Mouse (Mus musculus) cerebellum, adult 8-10 months (tissue): Measurements from ENCODE around the gene Chd1l.

ENCODE experiments used
- DNase-seq: peaks from one replicate; pipeline ENCODE4 v3.0.0; 2022

The Chd1l gene

GRCm38 (mm10) chr3:97617091-97617825 is 7.3 kb upstream of the Chd1l start:
- no peak for DNase-seq

DNA sequence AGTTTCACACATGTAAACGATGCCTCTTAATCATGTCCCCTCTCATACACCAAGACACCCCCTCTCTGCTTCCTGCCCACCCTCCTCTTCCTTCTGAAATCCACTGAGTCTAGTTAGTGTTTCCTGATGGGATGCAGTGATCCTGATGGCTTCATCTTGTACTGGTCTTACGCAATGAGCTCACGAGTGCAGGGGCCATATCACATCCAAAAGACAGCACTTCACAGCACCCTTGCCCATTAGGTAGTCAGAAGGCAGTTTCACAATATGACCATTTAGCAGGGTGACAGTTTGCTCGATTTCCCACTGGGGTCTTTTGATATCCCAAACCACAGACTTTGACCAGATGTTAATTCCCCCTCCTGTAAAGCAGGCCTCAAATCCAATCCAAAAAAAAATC is 5.9 kb upstream of the Chd1l start:
- no peak for DNase-seq

DNA sequence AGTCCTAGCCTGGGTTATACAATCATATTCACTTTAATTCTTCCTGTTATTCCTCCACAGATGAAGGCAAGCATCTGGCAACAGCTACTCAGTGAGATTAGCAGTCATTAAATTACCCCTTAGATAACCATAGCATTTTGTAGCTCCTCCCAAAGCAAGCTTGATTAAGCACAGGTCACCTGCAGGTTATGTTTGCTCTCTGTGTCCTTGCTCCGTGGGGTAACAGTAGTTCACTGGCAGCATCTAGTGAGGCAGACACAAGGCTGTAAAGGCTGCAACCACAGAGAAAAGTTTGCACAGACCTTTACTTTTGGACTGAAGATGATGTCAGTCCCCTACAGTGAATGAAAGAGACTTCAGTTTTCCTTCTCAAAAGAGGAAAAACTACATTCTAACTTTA is 5.2 kb upstream of the Chd1l start:
- no peak for DNase-seq

- no peak for DNase-seq
These were observed 1.0 kb upstream of the Chd1l start for GRCm38 (mm10) chr3:97611021-97611420.

DNA sequence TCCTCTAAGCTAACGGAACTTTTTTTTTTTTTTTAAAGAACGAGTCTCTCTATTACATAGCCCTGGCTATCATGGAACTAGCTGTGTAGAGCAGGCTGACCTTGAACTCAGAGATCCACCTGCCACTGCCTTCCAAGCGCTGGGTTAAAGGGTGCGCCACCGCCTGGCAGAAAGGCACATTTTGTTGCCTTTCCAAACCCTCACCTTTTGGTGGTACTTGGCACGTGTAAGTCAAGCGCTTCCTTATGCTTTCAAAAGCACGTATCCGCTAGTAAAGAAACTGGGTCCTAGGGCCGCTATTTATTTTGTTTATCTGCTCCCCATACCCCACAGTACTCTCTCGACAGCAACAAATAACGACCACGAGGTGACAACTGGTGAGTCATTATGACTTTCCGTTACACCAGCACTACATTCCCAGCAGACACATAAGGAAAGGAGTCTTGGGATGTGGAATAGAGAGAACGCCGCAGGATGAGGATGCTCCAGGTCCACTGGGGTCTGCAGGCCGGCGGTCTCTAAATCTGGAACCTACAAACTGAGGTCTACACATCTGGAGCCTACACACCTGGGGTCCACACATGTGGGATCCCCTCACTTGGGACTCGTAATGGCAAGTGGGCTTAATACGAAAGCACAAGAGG is 680 bp downstream of the Chd1l start:
- peak; percentile 20 for DNase-seq

DNA sequence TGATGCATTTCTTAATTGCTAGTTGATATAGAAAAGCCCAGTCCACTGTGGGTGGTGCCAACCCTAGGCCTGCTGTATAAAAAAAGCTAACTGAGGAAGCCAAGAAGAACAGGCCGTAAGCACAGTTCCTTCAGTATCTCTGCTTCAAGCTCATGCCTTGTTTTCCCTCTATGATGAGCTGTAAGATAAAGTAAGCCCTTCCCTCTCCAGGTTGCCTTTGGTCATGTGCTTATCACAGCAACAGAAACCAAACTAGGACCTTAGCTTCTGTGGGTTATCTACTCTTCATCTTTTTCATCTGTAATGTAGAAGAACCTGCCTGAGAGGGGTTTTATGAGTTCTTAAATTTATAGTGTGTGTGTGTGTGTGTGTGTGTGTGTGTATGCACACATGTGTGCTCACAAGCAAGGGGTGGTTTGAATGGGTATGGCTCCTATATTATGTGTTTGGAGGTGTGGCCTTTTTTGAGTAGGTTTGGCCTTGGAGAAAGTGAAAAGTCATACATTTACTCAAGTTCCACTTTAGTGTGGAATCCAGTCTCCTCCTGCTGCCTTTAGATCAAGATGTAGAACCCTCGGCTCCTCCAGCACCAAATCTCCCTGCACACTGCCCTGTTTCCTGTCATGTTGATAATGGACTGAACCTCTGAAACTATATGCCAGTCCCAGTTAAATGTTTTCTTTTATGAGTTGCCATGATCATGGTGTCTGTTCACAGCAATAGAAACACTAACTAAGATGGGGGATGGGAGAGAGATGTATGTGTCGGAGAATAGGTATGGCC is 9.8 kb downstream of the Chd1l start:
- no peak for DNase-seq

GRCm38 (mm10) chr3:97596796-97597195 is 13.2 kb downstream of the Chd1l start:
- no peak for DNase-seq

DNA sequence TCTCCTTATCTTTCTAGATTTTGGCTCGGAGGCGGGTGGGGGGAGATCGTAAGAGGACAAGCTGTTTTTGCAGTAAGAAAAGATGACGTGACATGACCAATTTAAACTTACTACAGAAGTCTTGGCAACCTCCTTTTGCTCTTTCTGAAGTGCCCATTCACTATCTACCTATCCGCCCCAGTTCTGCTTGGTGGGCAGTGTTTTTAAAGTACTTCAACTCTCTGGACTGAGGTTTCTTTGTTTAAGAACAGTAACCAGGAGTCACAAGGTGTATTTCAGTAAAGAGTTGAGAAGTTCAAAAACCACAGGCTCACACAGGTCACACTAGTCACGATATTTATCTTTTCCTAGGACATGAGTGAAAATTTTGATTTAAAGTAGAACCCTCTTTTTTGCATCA is 14.9 kb downstream of the Chd1l start:
- no peak for DNase-seq

GRCm38 (mm10) chr3:97594140-97594539 is 15.9 kb downstream of the Chd1l start:
- no peak for DNase-seq

GRCm38 (mm10) chr3:97593089-97593488 is 16.9 kb downstream of the Chd1l start:
- DNase-seq = no peak

- no peak for DNase-seq
These were observed 19.3 kb downstream of the Chd1l start for GRCm38 (mm10) chr3:97590699-97591098.

DNA sequence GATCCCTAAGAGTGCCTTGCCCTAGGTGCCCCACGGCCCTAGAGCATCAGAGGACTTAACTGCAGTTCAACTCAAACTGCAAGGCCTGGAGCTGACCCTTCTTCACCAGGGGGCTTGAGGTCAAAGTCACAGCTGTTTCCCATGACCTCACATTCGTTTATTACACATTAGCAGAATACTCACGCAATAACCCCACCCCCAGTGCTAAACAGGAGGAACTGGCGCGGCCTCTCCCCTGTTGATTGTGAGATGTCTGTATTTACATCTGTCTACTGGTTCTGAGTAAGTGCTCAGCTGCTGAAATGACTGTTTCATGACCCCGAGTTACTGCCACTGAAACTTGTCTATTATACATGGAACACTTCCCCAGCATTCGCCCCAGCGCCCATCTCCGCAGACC is 22.3 kb downstream of the Chd1l start:
- no peak for DNase-seq

DNA sequence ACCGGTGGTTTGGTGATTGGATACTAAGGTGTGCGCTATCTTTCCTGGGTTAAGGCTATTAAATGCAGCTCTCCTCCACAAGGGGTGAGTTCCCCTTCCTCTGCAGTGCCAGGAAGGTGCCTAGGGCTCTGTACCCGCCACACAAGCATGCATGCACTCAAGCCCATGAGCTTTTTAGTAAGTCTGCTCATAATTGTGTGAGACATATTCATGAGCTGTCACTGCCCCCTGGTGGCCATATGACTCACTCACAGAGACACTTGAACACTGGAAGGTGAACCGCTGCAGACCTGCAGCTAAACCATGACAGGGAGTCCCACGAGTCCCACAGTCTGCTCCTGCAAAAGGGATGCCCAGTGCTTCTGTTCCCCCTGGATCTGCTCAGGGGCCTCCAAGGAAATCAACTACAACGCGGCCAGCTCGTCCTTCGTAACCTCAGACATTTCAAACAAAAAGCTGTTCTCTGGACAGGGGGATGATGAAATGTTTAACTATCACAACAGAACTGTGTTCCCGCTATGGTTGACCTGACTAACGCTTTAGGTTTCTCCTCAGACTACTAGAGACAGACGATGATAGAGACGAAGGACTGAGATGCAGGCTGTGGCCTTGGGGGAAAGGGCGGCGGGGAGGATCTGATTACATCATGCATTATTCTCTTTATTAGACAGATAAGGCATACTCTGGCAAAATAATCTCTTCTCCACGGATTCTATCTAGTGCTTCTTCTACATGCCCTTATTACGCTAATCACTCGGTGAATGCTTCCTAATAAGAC is 24.4 kb downstream of the Chd1l start:
- DNase-seq = peak; percentile 59

DNA sequence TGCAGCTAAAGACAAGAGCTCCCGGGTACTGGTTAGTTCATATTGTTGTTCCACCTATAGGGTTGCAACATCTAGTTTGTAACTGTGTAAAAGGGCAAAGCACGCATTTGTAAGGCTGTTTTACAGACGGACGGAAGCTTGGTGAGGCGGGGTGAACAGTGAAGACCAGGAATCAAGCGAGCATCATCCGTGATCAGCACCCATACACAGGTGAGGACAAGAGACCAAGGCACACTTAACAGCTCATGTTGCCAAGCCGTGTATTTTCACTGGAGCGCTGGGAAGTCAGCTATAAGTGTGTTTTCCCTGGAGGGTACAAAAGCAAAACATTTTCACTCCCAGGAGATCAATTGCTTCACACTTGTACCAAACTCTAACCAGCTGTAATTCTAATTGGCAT is 36.2 kb downstream of the Chd1l start:
- DNase-seq = no peak

DNA sequence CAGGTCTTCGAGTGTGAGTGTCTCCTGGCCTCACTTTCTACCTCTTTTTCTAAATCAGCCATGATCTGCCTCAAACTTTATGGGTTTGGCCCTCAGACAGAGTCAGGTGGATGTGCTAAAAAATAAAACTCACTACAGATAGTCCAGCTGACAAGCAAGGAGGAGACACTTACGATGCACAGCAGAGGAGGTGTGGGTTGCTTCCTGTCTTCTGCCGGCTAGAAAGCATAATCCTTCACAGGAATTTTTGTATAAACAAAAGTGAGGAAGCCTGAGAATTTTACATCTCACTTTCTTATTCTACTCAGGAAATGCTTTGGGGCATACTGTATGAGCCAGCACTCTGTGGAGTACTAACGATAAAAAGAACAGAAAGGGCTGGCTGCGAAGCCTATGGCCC is 45.4 kb downstream of the Chd1l start:
- no peak for DNase-seq

- DNase-seq = no peak
These were observed 51.4 kb downstream of the Chd1l start for GRCm38 (mm10) chr3:97558554-97558953.

DNA sequence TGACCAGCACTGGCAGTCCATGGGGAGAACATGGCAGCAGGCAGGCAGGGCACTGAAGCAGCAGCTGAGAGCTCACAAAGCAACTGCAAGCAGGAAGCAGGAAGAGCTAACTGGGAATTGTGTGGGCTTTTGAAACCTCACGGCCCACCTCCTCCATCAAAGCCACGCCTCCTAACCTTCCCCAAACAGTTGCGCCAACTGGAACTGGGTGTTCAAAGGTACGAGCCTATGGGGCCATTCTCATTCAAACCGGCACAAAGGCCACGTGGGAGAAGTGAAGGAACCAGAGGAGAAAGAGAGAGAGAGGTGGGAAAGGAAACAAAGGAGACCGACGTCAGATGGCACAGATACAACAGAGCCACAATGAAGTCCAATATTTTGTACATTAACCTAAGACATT is 63.8 kb downstream of the Chd1l start:
- DNase-seq = no peak

- no peak for DNase-seq
These were observed 69.8 kb downstream of the Chd1l start for GRCm38 (mm10) chr3:97540171-97540570.

DNA sequence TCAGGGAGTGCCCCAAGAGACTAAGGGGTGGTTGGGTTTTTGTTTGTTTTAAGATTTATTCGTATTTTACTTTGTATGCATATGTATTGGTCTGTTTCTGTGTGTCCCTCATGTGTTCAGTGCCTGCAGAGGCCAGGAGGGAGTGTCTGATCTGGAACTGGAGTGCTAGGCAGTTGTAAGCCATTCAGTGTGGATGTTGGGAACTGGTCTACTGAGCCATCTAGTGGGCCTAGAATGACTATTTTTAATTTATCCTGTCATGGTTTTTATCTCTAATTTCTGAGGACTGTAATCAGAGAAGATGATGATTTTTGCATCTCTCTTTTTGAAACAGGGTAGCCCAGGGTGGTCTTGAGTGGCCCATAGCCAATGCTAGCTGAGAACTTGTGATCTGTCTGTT is 71.4 kb downstream of the Chd1l start:
- no peak for DNase-seq

- DNase-seq = no peak
These were observed 73.0 kb downstream of the Chd1l start for GRCm38 (mm10) chr3:97537006-97537405.

GRCm38 (mm10) chr3:97535660-97536059 is 74.3 kb downstream of the Chd1l start:
- no peak for DNase-seq

GRCm38 (mm10) chr3:97525458-97525857 is 84.5 kb downstream of the Chd1l start:
- no peak for DNase-seq

DNA sequence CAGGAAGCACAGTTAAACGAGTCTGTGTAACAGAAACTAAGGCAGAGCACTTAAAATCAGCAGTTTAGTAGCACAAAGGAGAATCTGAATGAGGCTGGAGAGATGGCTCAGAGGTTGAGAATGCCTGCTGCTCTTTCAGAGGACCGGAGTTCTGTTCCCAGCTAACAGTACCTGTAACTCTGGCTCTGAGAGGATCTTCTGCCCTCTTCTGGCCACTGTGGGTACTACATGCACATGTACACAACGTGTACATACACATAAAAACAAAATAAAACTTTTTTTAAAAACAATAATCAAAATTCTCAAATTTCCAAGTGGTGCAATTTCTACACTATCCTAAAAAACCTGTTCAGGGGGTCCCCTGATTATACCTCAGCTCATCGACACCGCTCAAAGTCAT is 85.2 kb downstream of the Chd1l start:
- no peak for DNase-seq
